Mouse (Mus musculus): Measurements from ENCODE around the gene Grid2. TPM values are rescaled to one million over a fixed set of nuclear protein-coding genes. Genes with fewer than 3 reads are reported as not detected.
A peak's percentile ranks its signal among the peaks of the same experiment; 100 is the strongest.

Grid2 gene
- total RNA-seq, 2 experiments from 2014 or later = 0.07 TPM; not detected in 1

- no peak for DNase-seq
These were observed 380.3 kb downstream of the Grid2 start for GRCm38 (mm10) chr6:63635970-63636369.

GRCm38 (mm10) chr6:63659423-63659822 lies 403.7 kb downstream of the Grid2 start:
- no peak for DNase-seq

- DNase-seq = no peak
These were observed 430.0 kb downstream of the Grid2 start for GRCm38 (mm10) chr6:63685689-63686088.

- DNase-seq = no peak
These were observed 446.0 kb downstream of the Grid2 start for GRCm38 (mm10) chr6:63701684-63702083.

GRCm38 (mm10) chr6:63733740-63734139 lies 478.1 kb downstream of the Grid2 start:
- DNase-seq = no peak

- no peak for DNase-seq
These were observed 506.9 kb downstream of the Grid2 start for GRCm38 (mm10) chr6:63762535-63762934.

GRCm38 (mm10) chr6:63794679-63795078 lies 539.0 kb downstream of the Grid2 start:
- no peak for DNase-seq

- no peak for DNase-seq
These were observed 564.6 kb downstream of the Grid2 start for GRCm38 (mm10) chr6:63820236-63820635.

- no peak for DNase-seq
These were observed 607.0 kb downstream of the Grid2 start for GRCm38 (mm10) chr6:63862628-63863027.

- DNase-seq = no peak
These were observed 621.5 kb downstream of the Grid2 start for GRCm38 (mm10) chr6:63877088-63877764.

- no peak for DNase-seq
These were observed 622.2 kb downstream of the Grid2 start for GRCm38 (mm10) chr6:63877765-63878345.

GRCm38 (mm10) chr6:63894714-63895113 lies 639.0 kb downstream of the Grid2 start:
- DNase-seq = no peak

- no peak for DNase-seq
These were observed 642.5 kb downstream of the Grid2 start for GRCm38 (mm10) chr6:63898171-63898570.

- DNase-seq = no peak
These were observed 661.4 kb downstream of the Grid2 start for GRCm38 (mm10) chr6:63917035-63917570.

GRCm38 (mm10) chr6:63921951-63922350 lies 666.3 kb downstream of the Grid2 start:
- no peak for DNase-seq

GRCm38 (mm10) chr6:63931201-63931600 lies 675.5 kb downstream of the Grid2 start:
- no peak for DNase-seq

- no peak for DNase-seq
These were observed 691.0 kb downstream of the Grid2 start for GRCm38 (mm10) chr6:63946721-63947120.

GRCm38 (mm10) chr6:63963789-63964188 lies 708.1 kb downstream of the Grid2 start:
- peak; percentile 3 to 20 for DNase-seq

GRCm38 (mm10) chr6:63964269-63964668 lies 708.6 kb downstream of the Grid2 start:
- peak; percentile 24 to 43 for DNase-seq

GRCm38 (mm10) chr6:63964735-63965134 lies 709.1 kb downstream of the Grid2 start:
- no peak for DNase-seq

- DNase-seq = no peak
These were observed 790.4 kb downstream of the Grid2 start for GRCm38 (mm10) chr6:64046084-64046483.

GRCm38 (mm10) chr6:64046732-64047131 lies 791.1 kb downstream of the Grid2 start:
- DNase-seq = no peak

GRCm38 (mm10) chr6:64047950-64048349 lies 792.3 kb downstream of the Grid2 start:
- no peak for DNase-seq

GRCm38 (mm10) chr6:64063858-64064257 lies 808.2 kb downstream of the Grid2 start:
- DNase-seq = no peak

Measured in adrenal gland, postnatal 36 days (tissue).